Mouse (Mus musculus): ENCODE data around the gene Vbp1. TPM values are rescaled to one million over a fixed set of nuclear protein-coding genes. Genes with fewer than 3 reads are reported as not detected.
"Not testable (repeated sequence)": the region's sequence is repeated elsewhere in the genome, so short reads cannot be mapped to it uniquely, and the experiment has no call there.

The Vbp1 gene
- 10 to 100 TPM; 40.1 to 46.2 TPM for total RNA-seq (2021)
- long read RNA-seq, experiment 1, transcript Vbp1-201 (6 exons, 1,595 nt) = major isoform, 77 of 79 reads
- long read RNA-seq, experiment 1, partial matches to known transcripts = 1 of 79 reads
- long read RNA-seq, experiment 1, other reads (novel, unspliced or antisense) = 1 of 79 reads
- long read RNA-seq, experiment 2, transcript Vbp1-201 (6 exons, 1,595 nt) = major isoform, 98 of 101 reads
- long read RNA-seq, experiment 2, partial matches to known transcripts = 1 of 101 reads
- long read RNA-seq, experiment 2, other reads (novel, unspliced or antisense) = 2 of 101 reads

DNA sequence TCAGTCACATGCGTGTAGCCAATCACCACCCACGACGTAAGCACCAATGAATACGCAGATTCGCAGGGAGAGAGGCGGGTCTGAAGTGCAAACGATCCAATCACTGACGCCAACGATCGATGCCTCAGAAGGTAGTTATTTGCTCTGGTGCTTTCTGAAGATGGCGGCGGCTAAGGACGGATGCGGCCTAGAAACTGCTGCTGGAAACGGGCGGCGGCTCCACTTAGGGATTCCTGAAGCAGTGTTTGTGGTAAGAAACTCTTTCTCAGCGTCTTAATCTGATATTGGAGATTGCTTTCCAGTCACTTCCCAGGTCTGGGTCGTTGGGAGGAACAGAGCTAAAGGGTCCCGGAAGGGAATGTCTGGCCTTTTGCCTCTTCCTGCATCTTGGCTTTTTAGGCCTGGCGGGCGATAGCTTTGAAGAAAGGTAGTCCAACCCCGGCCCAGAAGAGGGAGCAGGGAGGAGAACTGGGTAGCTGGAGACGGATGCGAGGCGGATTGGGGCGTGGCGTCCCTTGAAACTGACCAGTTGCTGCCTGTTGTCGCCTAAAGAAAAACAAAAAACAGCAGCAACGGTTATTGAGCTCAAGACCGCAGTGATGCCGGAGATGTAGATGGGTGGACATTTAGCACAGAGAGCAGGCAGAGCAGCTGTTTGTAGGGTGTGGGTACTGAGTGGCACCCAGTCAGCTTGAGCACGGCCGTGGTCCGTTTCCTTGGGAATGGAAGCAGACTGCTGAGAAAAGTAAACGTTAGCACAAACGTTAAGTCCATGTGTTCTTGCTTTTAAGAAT is at the start of gene Vbp1:
Gene Vbp1 (plus strand): TSS at position 121 of the 794 bp plus-strand sequence.
- intact Hi-C loops (cut with DNase I; ENCODE audit: low total_unique reads) = no loop called here
- peak; percentile 83 for DNase-seq

DNA sequence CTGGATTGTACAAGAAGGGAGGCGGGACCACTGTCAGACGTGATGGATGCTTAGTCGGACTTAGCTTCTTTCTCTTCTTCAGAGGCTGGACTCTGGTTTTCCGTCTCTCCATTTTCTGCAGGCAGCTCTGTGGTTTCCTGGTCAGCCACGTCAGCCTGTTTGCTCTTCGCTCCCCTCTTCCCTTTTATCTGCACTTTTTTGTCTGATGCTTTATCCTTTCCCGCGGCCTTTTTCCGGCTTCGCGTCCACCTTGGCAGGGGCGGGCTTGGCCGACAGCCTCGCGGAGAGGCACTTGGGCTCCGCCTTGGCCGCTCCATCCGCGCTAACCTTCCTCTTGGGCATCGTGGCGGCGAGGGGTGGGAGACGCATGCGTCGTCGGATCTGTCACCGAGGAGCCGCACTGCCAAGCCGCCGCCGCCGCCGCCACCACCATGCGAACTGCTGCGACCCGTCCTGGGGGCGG is 38.9 kb upstream of the Vbp1 start:
- intact Hi-C loops (cut with DNase I; ENCODE audit: low total_unique reads) = not testable (repeated sequence)
- DNase-seq = peak; percentile 61

DNA sequence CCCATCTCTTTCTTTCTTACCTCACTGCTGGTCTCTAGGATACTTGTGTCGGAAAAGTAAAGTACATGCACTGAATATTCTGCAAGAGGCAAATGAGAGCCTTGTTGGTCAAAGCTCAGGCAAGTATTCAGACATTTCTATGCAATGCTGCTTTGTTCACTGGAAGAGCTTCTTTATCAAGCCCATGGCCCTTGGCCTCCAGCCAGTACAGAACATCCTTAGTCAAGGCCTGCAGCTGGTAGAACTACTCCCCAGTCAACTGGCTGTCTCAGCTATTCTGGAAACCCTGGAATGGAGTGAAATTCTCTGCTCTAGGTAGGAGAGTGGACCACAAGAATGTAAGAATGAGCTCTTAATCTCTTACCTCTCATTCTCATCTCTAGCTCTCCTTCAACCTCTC is 24.2 kb upstream of the Vbp1 start:
- no peak for DNase-seq
- intact Hi-C loops (cut with DNase I; ENCODE audit: low total_unique reads) = no loop called here

DNA sequence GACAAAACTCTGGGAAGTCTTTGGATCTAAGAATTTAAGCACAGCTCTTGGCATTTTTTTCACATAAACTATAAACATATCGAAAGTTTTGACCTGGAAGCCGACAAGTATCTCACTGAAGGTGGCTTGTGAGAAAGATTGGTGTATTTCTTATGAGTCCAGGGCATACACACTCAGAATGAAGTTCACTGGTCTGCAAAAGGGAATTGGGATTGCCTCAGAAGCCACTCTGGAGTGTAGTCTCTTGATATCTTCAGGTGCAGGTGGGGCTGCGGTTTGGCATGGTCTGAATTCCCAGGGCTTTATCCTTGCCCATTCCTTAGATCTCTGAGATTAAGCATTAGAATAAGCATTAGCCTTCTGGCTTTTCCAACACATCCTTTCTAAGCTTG is 316 bp upstream of the Vbp1 start:
- DNase-seq = no peak
- intact Hi-C loops (cut with DNase I; ENCODE audit: low total_unique reads) = no loop called here

DNA sequence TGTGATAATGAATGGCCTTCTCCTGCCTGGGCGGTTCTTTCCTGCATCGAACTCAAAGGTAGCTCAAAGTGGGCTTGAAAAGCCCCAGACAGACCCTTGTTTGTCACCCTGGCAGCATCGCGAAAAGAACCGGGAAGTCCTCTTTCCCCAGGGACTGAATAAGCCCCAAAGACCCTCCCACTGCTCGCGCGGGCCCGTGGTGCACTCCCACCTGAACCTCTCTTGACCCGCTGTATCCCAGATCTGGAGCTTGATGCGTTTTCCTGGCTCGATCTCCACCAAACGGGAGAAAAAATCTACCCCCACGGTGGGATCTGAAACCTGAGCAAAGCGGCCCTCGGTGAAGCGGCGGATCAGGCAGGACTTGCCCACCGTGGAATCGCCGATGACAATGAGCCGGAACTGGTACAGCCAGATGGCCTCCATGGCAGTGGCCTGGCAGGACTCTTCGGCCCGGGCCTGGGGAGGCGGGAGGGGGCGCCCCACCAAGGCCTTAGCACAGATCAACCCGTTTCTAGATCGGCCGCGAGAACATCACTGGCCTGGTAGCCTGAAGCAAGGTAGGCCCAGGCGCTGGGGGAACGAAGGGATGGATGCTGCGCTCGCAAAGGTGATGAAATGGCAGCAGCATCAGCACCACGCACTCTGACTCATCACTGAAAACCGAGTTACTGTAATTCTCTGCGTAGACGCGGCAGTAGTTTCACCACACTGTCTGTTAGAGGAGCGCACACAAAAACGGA is 63.7 kb downstream of the Vbp1 start, which contains the start of gene Rab39b:
Gene Rab39b (minus strand): TSS at position 650 of the 743 bp plus-strand sequence.
- intact Hi-C loops (cut with DNase I; ENCODE audit: low total_unique reads) = no loop called here
- DNase-seq = peak; percentile 6

DNA sequence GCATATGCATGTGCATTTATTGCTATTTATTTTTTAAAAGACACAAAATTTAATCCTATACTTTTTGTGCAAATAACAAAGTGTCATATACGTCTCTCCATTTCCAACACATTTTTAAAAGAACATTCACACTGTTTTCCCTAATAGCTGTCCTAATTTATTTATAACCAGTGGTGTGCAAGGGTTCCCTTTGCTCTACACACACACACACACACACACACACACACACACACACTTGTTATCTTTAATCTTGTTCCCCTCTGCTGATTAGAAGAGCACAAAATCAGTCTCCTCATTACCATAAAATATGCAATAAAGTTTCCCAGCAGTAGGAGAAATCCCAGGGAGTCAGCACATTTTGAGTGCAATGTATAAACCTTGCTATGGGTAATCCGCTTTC is 64.4 kb downstream of the Vbp1 start:
- intact Hi-C loops (cut with DNase I; ENCODE audit: low total_unique reads) = no loop called here
- no peak for DNase-seq

Other genes with a start within 250 kb of the Vbp1 start
- gene Fundc2, start 131.9 kb upstream of the Vbp1 start, total RNA-seq (2021) = 100 to 1,000 TPM; 151 to 161 TPM
- gene F8, start 131.7 kb upstream of the Vbp1 start, total RNA-seq (2021) = under 1 TPM; 0.39 to 0.89 TPM
- 1 to 10 TPM; 2.8 to 4.6 TPM for gene Cmc4, start 97.7 kb upstream of the Vbp1 start, total RNA-seq (2021)
- gene Mtcp1, start 97.7 kb upstream of the Vbp1 start, total RNA-seq (2021) = 1 to 10 TPM; 1.5 to 3.3 TPM
- gene Brcc3, start 97.7 kb upstream of the Vbp1 start, total RNA-seq (2021) = 10 to 100 TPM; 14.8 to 17.0 TPM
- gene Rab39b, start 63.9 kb downstream of the Vbp1 start, total RNA-seq (2021) = under 1 TPM; 0.16 TPM

Data from gastrocnemius, postnatal 14 days (tissue).